Mouse (Mus musculus) brain, adult 2 months (tissue): ENCODE data around the gene Dusp8.

Experiments
- DNase-seq: peaks from one replicate; pipeline ENCODE4 v3.0.0; 2011; ENCODE audit warnings: low read depth, low spot score

Gene Dusp8

DNA sequence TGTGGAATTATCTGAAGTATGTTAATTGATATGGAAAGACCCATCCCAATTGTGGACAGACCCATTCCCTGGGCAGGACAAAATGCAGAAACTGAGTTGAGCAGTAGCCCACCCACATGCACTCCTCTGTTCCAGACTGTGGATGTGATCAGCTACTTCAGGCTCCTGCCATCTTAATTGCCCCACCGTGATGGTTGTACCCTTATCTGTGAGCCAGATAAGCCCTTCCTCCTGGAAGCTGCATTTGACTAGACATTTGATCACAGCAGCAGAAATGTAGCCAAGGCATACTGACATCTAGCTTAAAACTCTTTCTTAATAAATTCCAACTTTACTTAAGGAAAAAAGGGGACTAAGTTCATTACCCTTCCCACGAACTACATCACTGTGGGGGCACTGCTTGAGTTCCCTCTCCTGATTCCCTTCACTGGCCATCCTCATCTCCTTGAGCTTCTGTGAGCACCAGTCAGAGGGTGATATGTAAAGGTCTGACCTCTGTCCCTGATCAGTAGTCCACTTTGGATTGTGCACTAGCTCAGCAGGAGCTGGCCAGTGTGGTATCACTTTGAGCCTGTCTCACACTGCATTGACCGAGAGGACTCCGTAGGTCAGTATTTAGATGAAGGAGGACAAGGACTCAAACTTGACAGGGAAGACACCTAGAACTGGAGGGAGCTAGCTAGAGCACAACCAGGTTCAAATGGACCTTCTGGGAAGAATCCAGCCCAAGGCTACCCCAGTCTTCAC is 9.3 kb downstream of the Dusp8 start:
- no peak for DNase-seq

- DNase-seq = peak; percentile 86
Observed at GRCm38 (mm10) chr7:142084820-142085219, 10.8 kb downstream of the Dusp8 start.

DNA sequence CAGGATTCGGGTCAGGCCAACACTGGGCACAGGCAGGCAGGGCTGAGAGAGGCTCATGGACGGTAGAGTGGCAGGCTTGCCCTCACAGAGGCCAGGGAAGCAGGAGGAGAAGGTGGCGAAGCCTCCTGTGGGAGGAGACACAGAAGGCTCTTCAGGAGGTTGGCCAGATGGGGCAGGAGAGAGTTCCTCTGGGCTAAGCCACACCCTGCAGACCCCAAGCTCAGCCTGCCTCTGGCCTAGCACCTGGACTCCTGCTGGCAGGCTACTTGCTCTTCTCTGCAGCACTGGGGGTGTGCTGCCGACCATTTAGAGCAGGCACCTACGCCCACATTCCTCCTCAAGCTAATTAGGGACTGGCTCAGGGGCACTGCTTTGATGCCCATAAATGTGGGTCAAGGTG is 11.2 kb downstream of the Dusp8 start:
- peak; percentile 63 for DNase-seq

DNA sequence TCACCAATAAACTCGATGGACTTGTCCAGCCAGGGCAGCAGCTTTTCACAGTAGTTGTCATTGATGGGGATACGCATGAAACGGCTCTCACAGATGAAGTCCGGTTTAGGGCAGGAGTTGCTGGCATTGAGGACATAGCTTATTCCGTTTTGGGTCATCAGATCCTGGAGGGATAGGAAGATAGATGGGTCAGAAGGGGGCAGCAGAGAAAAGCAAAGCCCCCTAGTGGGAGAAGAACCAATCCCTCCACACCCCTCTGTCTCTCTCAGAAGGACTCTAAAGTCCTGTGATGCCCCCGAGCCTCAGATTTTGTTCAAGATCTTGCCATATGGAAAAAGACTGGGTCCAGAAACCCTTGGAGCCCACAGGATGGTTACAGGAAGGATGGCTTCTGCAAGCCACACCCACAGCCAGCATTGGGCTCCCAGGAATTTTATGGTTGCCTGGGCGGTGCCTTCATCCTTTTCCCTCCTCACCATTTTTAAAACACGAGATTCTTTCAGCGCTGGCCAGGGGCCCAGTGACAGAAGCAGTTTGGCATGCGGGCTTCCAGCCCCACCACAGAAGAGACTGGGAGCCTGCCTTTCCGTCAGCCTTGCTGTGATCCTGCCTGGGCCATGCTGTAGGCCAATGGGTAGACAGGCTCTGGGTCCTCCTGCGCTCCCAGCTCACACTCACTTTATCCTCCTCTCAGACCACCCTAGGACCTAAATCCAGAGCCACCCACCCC is 11.9 kb downstream of the Dusp8 start:
- peak; percentile 70 for DNase-seq

DNA sequence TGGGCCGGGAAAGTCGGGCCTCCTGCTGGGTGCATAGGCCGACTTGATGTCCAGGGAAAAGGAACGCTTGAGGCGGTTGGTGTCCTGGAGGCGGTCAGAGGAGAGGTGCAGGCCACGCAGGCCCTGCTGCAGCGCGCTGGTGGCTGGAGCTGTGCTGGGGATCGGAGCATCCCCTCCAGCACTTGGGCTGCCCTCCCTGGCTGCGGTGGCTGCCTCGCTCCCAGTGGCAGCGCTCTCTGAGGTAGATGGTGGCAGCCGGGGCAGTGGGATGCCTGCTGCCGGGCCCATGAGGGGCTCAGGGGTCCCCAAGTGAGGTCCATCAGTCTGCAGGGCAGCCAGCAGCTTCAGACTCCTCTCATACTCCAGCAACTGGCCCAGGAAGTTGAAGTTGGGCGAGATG is 13.0 kb downstream of the Dusp8 start:
- DNase-seq = no peak

- no peak for DNase-seq
Observed at GRCm38 (mm10) chr7:142082179-142082578, 13.5 kb downstream of the Dusp8 start.

GRCm38 (mm10) chr7:142081736-142082135 is 13.9 kb downstream of the Dusp8 start:
- peak; percentile 33 for DNase-seq

GRCm38 (mm10) chr7:142080876-142081275 is 14.8 kb downstream of the Dusp8 start:
- peak; percentile 23 for DNase-seq

- no peak for DNase-seq
Observed at GRCm38 (mm10) chr7:142079365-142079764, 16.3 kb downstream of the Dusp8 start.

DNA sequence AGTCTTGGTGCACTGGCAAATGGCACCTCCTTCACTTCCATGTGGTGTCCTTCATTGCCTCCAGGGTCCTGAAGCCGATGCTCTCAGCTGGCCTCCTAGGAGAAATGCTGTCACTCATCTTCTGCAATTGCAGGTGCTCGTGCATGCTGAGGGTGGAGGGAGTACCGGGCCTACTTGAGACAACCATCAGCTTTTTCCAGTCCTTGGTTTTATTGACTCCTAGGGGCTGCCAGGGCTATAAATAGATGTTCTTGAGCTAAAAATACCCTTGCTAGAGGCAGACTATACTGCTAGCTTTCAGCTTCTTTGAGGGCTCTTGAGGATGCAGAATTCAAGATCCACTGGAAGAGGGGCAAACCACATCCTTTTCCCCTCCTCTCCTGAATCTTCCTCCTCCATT is 18.5 kb downstream of the Dusp8 start:
- peak; percentile 61 for DNase-seq

- DNase-seq = peak; percentile 18
Observed at GRCm38 (mm10) chr7:142074146-142074886, 21.3 kb downstream of the Dusp8 start.

- DNase-seq = no peak
Observed at GRCm38 (mm10) chr7:142071717-142072116, 23.9 kb downstream of the Dusp8 start.

- no peak for DNase-seq
Observed at GRCm38 (mm10) chr7:142071212-142071578, 24.4 kb downstream of the Dusp8 start.

- peak; percentile 84 for DNase-seq
Observed at GRCm38 (mm10) chr7:142070458-142071211, 25.0 kb downstream of the Dusp8 start.

GRCm38 (mm10) chr7:142068429-142068828 is 27.2 kb downstream of the Dusp8 start:
- DNase-seq = no peak

DNA sequence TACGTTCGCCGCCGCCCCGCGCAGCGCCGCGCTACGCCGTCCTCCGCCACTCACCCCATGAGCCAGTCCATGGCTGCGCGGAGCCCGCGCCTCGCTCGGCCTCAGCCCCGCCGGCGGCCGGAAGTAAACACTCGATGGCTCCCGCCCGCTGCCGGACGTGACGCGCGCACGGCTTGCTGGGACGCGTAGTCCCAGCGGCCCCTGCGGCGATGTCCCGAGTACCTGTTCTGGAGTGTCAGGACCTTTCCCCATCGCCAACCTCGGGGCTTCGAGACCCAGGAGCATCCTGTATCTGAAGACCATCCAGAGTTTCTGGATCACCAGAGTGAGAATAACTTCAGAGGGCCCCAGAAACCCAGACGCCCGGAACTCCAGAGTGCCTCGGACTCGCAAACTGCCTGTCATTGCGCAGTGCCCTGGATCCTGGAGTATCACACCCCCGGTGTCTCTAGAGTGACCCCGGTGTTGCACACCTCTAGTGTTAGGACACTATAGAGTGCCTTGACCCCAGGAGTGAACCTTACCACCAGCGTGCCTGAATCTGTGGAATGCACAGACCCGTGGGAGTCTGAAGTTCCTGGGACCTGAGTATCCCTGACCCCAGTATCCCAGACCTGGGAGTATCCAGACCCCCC is 34.6 kb downstream of the Dusp8 start, which contains the start of gene Mob2:
Gene Mob2 (minus strand): TSS at position 135 of the 635 bp plus-strand sequence.
- peak; percentile 95 for DNase-seq

DNA sequence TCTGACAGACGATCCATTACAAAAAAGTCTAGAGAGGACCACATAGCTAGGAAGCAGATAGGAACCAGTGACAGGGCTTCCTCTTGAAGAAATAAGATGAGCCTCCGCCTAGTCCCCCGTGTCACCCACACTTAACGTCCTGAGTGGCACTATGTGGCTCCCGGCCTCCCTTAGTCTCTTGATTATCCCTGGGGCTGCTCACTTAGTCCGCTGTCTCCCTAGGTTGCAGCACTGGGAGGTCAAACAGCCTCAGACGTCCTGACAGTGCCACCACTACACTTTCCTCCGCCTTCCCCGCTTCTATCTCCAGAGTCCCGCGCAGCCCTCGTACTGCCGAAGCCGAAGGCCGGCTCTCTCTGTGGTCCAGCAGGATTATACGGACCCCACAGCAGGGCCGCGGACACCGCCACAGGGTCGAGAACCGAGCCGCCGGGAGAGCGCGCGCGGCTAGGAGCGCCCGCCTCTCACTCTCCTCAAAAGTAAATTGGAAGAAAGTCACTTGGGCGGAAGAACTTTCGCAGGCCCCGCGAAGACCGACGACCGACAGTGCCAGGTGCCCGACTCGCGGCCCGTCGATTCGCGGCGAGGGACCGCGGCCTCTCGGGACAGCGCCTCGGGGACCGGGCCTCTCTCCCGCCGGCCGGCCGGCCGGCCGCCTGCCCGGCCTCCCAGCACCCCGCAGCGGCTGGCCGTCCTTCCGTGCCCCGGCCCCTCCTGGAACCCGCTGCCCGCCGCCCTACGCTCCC is 35.3 kb downstream of the Dusp8 start:
- no peak for DNase-seq

GRCm38 (mm10) chr7:142059024-142059423 is 36.6 kb downstream of the Dusp8 start:
- no peak for DNase-seq

GRCm38 (mm10) chr7:142057121-142057520 is 38.5 kb downstream of the Dusp8 start:
- DNase-seq = no peak

GRCm38 (mm10) chr7:142056601-142057061 is 39.0 kb downstream of the Dusp8 start:
- peak; percentile 45 for DNase-seq
